Mouse (Mus musculus) limb, embryonic 11.5 days (tissue): ENCODE data around the gene 1700029P11Rik. TPM values are rescaled to one million over a fixed set of nuclear protein-coding genes. Genes with fewer than 3 reads are reported as not detected.
"Not testable (repeated sequence)": the region's sequence is repeated elsewhere in the genome, so short reads cannot be mapped to it uniquely, and the experiment has no call there.

ENCODE experiments used
- ATAC-seq: fragments of 200-750 bp; cut with Nextera tagmentation; 2 replicates; pipeline ENCODE4 v1.8.0; 2017; ENCODE audit warnings: low read depth; ENCODE audit not compliant: insufficient number of reproducible peaks, low FRiP score, low TSS enrichment
- DNase-seq: peaks from one replicate; pipeline ENCODE4 v3.0.0-alpha.2; 2015; ENCODE audit warnings: low spot score
- H3K27ac ChIP-seq: fragments of 300-500 bp; sonication (generic); replicated peaks from 2 replicates; pipeline ENCODE4 v1.5.1; 2014; ENCODE audit warnings: low read depth, mild to moderate bottlenecking, low read length
- H3K27me3 ChIP-seq: fragments of 300-500 bp; sonication (generic); 2 replicates; pipeline ENCODE4 v1.6.1; 2014; ENCODE audit warnings: mild to moderate bottlenecking, low read length, mixed read lengths; ENCODE audit not compliant: control insufficient read depth, insufficient read depth
- H3K36me3 ChIP-seq: fragments of 300-500 bp; sonication (generic); 2 replicates; pipeline ENCODE4 v1.6.1; 2014; ENCODE audit warnings: mild to moderate bottlenecking, low read length, moderate library complexity, mixed read lengths; ENCODE audit not compliant: control insufficient read depth, insufficient read depth
- H3K4me1 ChIP-seq: fragments of 300-500 bp; sonication (generic); 2 replicates; pipeline ENCODE4 v1.6.1; 2014; ENCODE audit warnings: low read length, mixed read lengths; ENCODE audit not compliant: control insufficient read depth, insufficient read depth
- H3K4me2 ChIP-seq: fragments of 300-500 bp; sonication (generic); 2 replicates; pipeline ENCODE4 v1.6.1; 2014; ENCODE audit warnings: low read depth, mild to moderate bottlenecking, moderate library complexity; ENCODE audit not compliant: severe bottlenecking
- H3K4me3 ChIP-seq: fragments of 300-500 bp; sonication (generic); 2 replicates; pipeline ENCODE4 v1.5.1; 2014; ENCODE audit warnings: low read depth, low read length
- H3K9ac ChIP-seq: fragments of 300-500 bp; sonication (generic); 2 replicates; pipeline ENCODE4 v1.6.1; 2014; ENCODE audit warnings: mild to moderate bottlenecking, low read length
- H3K9me3 ChIP-seq: fragments of 300-500 bp; sonication (generic); 2 replicates; pipeline ENCODE4 v1.6.1; 2016; ENCODE audit warnings: low read length; ENCODE audit not compliant: control insufficient read depth
- WGBS: fragments of 180-500 bp; shearing (Covaris S2); extraction: QIAGEN DNeasy Blood & Tissue Kit; methylation state at CpG from one replicate; pipeline ENCODE4 v1.1.7; 2014; 5-methylcytosine and 5-hydroxymethylcytosine counted together
- polyA plus RNA-seq: library from polyadenylated mRNA; unstranded; fragments of >200 nt; fragmentation: Nextera tagmentation; extraction: Ambion mirVana; gene quantifications from 2 replicates; pipeline ENCODE4 v1.2.1, GENCODE M21; 2014

1700029P11Rik gene
- polyA plus RNA-seq, 1 experiment from 2014 or later, result not detected

DNA sequence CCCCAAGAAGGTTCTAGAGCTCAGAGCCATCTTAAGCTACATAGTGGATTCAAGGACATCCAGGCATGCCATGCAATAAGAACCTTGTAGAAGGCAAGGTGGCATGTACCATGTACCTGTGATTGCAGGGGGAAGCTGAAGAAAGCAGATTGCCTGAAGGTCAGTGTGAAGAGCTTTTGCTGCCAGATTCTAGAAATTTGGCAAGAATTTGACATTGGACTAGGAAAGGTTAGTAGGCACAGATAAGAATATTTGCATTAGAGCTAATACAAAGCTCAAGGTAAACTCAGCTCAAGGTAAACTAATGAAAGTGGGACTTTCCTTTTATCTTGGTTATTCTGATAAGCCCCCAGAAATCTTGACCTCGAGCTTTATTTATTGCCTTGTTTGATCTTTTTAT, 16.1 kb upstream of the 1700029P11Rik start:
- Histone ChIP-seq H3K9me3 (no peaks in the 10 kb centered on the region), H3K4me2 (no peak overlapping the region)
- WGBS, result 47% methylated on average over 1 of the region's 1 CpGs

DNA sequence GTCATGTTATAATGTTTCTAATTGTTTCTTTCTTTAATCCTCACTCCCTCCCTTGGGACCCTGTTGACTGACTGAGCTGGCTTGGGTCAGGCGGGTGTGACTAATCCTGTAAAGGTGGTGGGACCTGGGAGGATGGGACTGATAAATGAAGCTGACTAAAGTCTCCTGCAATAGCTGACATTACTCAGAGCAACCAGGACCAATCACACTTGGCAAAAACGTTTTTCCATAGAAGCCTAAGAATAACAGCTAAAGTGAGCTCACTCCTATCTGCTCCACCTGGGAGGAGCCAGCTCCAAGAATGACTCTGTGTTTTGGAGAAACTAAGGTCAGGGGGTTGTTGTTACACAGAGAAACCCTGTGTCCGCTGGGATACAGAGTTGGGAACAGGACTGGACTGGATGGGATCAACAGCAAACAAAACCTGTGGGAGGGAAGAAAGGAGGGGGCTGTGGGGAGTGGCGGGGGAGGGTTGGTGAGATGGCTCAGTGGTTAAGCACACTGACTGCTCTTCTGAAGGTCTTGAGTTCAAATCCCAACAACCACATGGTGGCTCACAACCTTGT, 15.3 kb upstream of the 1700029P11Rik start:
- no peak overlapping the region for H3K27ac ChIP-seq
- H3K9ac ChIP-seq, result no peak overlapping the region
- H3K36me3 ChIP-seq, result no peaks in the 10 kb centered on the region
- ATAC-seq, result no peak
- 68% methylated on average over 4 of the region's 4 CpGs for WGBS
- H3K27me3 ChIP-seq, result no peaks in the 10 kb centered on the region
- 0 out of 2 replicates have a peak, but pooled peaks cover 3% of the 10 kb centered on the region for H3K4me1 ChIP-seq
- no peak for DNase-seq
- no peak overlapping the region for H3K4me2 ChIP-seq
- no peaks in the 10 kb centered on the region for H3K9me3 ChIP-seq
- no peak overlapping the region for H3K4me3 ChIP-seq

More for the DNA sequence above, 16.1 kb upstream of the 1700029P11Rik start:
- DNase-seq (no peak), ATAC-seq (no peak)
- H3K4me1 ChIP-seq, result 0 out of 2 replicates have a peak, but pooled peaks cover 3% of the 10 kb centered on the region
- no peaks in the 10 kb centered on the region for H3K36me3 ChIP-seq
- H3K27ac ChIP-seq, result no peak overlapping the region
- H3K4me3 ChIP-seq, result no peak overlapping the region
- H3K27me3 ChIP-seq, result no peaks in the 10 kb centered on the region
- no peak overlapping the region for H3K9ac ChIP-seq

DNA sequence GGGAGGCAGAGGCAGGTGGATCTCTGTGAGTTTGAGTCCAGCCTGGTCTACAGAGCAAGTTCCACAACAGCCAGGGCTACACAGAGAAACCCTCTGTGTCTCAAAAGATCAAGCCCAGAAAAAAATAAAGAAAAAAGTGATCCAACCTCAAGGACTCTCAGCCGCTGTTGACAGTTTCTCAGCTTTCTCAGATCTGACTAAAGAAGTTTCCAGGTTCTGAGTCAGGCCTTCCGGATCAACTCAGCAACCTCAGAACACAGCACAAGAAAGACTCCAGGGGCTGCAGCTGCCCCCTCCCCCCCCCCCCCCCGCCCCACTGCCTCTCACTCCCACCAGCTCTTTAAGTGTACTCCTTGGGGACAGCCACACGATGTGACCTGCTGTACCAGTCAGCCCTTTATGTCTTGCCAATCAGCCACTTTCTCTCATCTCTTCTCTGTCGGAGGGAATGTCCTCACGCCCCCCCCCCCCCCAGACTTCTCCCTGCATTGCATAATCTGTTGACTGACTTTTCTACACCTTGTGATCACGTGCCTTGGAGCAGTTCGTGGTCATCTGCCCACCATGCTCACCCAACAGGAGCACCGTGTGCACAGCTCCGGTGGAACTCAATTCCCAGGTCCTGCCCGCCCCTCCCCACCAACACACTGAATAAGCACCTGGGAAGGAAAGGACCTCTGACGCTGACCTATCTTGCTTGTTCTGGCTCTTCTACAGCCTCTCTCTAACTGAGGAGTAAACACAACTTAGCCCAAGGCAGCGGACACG, 14.1 kb upstream of the 1700029P11Rik start:
- H3K4me2 ChIP-seq, result no peak overlapping the region
- H3K27ac ChIP-seq, result no peak overlapping the region
- H3K4me3 ChIP-seq, result no peak overlapping the region
- H3K9ac ChIP-seq, result no peak overlapping the region
- ATAC-seq, result no peak
- H3K27me3 ChIP-seq, result no peaks in the 10 kb centered on the region
- no peak for DNase-seq
- 90% methylated on average over 12 of the region's 14 CpGs for WGBS
- H3K4me1 ChIP-seq, result no peaks in the 10 kb centered on the region
- no peaks in the 10 kb centered on the region for H3K36me3 ChIP-seq
- no peaks in the 10 kb centered on the region for H3K9me3 ChIP-seq

DNA sequence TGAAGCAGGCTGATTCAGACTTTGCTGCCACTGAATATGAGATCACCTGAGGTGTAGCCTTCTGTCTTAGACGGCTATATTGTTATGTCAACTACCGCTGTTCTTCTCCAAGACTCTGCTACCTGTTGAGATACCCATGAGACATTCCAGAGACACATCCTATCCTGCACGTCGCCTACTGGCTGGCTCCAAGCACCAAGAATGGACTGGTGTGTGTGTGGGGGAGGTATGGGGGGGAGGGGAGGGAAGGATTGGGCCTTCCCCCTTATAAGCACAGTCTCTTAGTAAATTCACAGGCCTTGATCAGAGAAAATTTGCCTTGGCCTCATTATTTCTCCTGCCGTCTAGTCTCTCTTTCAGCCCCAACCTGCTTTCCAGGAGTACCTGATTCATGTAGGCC, 12.5 kb upstream of the 1700029P11Rik start:
- DNase-seq, result no peak
- no peaks in the 10 kb centered on the region for H3K36me3 ChIP-seq
- H3K27ac ChIP-seq, result no peak overlapping the region

DNA sequence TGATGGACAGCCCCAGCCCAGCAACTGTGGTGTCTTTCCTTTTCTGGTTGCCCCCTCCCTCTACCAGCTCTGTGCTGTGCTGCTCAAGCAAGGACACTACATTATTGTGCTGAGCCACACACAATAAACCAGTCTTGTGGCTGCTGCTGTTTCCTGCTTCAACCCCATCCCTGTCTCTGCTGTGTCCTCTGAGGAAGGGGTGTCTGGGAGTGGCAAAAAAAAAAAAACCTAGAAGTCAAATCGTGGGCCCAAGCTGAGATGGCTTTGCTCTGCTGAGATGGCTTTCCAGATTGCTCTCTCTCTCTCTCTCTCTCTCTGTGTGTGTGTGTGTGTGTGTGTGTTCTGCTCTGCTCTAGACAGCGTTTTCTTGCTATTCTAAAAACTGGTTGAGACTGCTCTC, 11.9 kb upstream of the 1700029P11Rik start:
- H3K36me3 ChIP-seq, result no peaks in the 10 kb centered on the region
- ATAC-seq (no peak), DNase-seq (no peak)
- H3K4me3 ChIP-seq, result no peak overlapping the region
- H3K4me1 ChIP-seq, result no peaks in the 10 kb centered on the region
- H3K27me3 ChIP-seq, result no peaks in the 10 kb centered on the region
- no peak overlapping the region for H3K9ac ChIP-seq
- H3K27ac ChIP-seq, result no peak overlapping the region
- H3K4me2 ChIP-seq, result no peak overlapping the region
- H3K9me3 ChIP-seq, result no peaks in the 10 kb centered on the region
- 55% methylated on average over 2 of the region's 2 CpGs for WGBS

More for the DNA sequence above, 12.5 kb upstream of the 1700029P11Rik start:
- ATAC-seq, result no peak
- H3K4me2 ChIP-seq, result no peak overlapping the region
- 87% methylated on average over 5 of the region's 5 CpGs for WGBS
- H3K9me3 ChIP-seq, result no peaks in the 10 kb centered on the region
- H3K4me1 ChIP-seq, result no peaks in the 10 kb centered on the region
- no peak overlapping the region for H3K9ac ChIP-seq
- no peak overlapping the region for H3K4me3 ChIP-seq
- no peaks in the 10 kb centered on the region for H3K27me3 ChIP-seq

DNA sequence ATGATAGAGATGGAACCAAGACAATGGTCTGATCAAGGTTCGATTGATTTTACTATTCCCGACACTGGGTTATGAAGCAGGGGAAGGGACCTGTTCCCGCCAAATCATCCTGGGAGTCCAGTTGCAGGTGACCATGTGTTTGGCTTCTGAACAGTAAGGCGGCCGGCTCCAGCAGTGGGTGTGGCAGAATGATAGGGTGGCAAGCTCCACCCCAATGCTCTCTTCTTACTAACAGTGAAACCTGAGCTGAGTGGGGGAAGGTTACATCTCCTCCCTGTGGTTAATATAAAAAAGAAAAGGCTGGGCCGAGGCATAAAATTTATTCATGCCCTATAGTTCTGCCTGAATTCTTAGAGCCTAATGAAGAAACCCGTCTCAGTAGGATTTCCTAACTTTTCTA, 11.2 kb upstream of the 1700029P11Rik start:
- Histone ChIP-seq H3K27me3 (no peaks in the 10 kb centered on the region), H3K4me1 (no peaks in the 10 kb centered on the region), H3K4me3 (no peak overlapping the region), H3K4me2 (no peak overlapping the region), H3K36me3 (no peaks in the 10 kb centered on the region), H3K9me3 (no peaks in the 10 kb centered on the region), H3K27ac (no peak overlapping the region), H3K9ac (no peak overlapping the region)
- 55% methylated on average over 7 of the region's 7 CpGs for WGBS
- ATAC-seq, result no peak
- DNase-seq, result peak; percentile 40

DNA sequence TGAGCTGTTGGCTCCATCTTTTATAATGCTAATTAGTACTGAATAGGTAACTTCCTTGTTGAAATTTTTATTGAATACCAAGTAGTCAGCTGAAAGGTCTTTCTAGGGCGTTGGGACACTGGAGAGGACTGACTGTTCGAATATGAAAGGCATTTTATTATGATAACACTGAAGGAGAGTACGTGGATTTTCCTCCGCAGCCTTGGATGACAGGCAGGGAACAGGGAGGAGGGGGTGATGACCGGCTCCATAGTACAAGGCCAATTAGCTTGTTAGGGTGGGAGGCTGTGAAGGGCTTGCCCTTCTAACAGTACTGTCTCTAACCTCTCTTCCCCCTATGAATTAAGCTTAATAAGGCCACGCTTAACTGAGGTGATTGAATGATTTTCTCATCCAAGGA, 10.7 kb upstream of the 1700029P11Rik start:
- ATAC-seq, DNase-seq: not testable (repeated sequence)
- WGBS, result 77% methylated on average over 6 of the region's 6 CpGs

DNA sequence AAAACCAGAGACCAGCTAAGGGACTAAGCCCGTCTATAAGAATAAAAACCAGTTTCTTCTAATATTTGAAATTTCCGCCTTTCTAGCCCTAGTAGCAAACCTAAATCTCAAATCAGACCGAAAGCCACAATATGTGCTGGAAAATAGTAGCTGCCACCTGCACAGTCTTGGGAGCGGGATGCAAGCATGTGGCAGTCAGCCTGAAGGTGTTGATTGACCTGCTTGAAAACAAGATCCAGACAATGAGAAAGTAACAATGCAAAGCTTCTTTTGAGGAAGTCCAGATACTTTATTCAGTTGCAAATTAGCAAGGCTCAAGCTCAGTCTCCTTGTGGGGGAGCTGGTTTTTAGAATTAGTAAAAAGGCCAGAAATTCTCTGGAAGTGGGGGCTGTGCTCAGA, 9.8 kb upstream of the 1700029P11Rik start:
- 90% methylated on average over 4 of the region's 4 CpGs for WGBS
- not testable (repeated sequence) for H3K27me3 ChIP-seq, ATAC-seq, H3K4me2 ChIP-seq, DNase-seq, H3K36me3 ChIP-seq, H3K27ac ChIP-seq, H3K9ac ChIP-seq, H3K4me1 ChIP-seq, H3K4me3 ChIP-seq, H3K9me3 ChIP-seq

More for the DNA sequence above, 10.7 kb upstream of the 1700029P11Rik start:
- not testable (repeated sequence) for H3K4me1 ChIP-seq, H3K36me3 ChIP-seq, H3K4me3 ChIP-seq, H3K27ac ChIP-seq, H3K4me2 ChIP-seq, H3K9ac ChIP-seq, H3K27me3 ChIP-seq, H3K9me3 ChIP-seq
